Mouse (Mus musculus) granulocyte monocyte progenitor cell, adult 5-6 weeks (primary cell): Measurements from ENCODE around the gene H2-Eb1. TPM values are rescaled to one million over a fixed set of nuclear protein-coding genes. Genes with fewer than 3 reads are reported as not detected.
"Not testable (repeated sequence)": the region's sequence is repeated elsewhere in the genome, so short reads cannot be mapped to it uniquely, and the experiment has no call there.

Experiments used
- ATAC-seq: replicated peaks from 2 replicates; pipeline ENCODE4 v1.8.0; 2016; ENCODE audit warnings: mild to moderate bottlenecking, moderate TSS enrichment, inconsistent platforms; ENCODE audit not compliant: poor library complexity, severe bottlenecking
- total RNA-seq, 2 experiments: library from RNA; stranded (forward) in 1 of 2; stranded (reverse) in 1 of 2; fragments of 200-712, 200-1000 nt in 1 of 2; fragments of >200 nt in 1 of 2; fragmentation: Nextera tagmentation in 1 of 2; gene quantifications; 2 replicates each; pipeline ENCODE4 v1.2.3; 2014 to 2017

H2-Eb1 gene
- total RNA-seq, 2 experiments from 2014 or later, result 2.6 TPM; not detected in 1

GRCm38 (mm10) chr17:34287648-34288047 lies 18.0 kb upstream of the H2-Eb1 start, which contains the start of gene H2-Aa:
H2-Aa (minus strand) TSS chr17:34287823.
- peak; percentile 67 for ATAC-seq

DNA sequence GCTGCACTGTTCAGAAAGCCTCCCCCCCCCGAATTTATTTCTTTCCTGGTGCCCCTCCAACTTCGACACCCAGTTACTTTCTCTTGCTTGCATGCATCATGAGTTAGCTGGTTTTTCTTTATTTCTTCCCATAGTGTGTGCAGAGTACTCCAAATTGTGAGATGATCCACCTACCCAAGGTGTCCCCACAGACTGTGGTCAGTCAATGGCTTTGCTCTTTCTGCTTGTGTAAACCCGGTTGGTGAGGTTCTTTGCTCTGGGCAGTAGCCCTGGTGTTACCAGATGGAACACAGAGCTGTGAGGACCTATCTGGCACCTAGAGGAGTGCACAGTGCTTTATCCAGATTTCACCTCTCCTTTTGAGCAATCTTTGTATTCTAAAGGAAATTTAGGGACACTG lies 17.5 kb upstream of the H2-Eb1 start:
- ATAC-seq, result no peak

DNA sequence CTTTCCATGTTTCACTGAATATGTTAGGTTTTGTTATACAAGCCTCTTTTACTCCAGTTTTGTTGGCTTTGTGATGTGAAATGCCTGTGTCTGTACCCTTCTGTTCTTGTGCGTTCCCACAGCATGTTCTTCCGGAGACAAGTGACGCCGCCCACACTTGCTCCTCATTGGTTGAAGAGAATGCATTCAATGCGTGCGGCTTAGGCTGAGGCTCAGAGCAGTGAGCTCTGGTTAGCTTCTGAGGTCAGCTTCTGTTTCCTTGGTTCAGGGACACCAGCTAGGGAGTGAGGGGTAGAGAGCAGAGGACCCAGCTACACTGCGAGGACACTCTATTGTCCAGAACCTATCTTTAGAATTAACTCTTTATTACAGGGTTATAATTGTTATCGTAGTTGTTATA lies 14.1 kb upstream of the H2-Eb1 start:
- peak; percentile 65 for ATAC-seq

- ATAC-seq, result no peak
Measured at GRCm38 (mm10) chr17:34292570-34292969, 13.1 kb upstream of the H2-Eb1 start.

DNA sequence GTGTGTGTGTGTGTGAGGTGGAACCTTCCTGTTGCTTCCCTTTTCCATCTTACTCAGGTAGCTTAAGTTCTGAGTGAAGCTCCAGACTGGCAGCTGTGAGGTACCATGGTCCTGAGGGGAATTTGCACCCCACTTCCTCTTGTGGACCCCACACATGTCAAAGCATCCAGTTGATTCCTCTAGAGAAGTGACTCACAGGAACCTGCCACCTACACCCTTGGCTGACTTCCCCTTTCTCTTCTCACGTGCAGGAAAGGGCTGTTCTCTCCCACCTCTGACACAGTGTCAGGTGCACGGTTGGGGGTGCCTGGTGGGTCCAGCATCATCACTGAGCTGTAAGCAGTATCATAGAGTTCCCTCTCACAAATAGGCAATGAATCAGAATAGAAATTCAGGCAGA lies 12.1 kb upstream of the H2-Eb1 start:
- peak; percentile 80 for ATAC-seq

- no peak for ATAC-seq
Measured at GRCm38 (mm10) chr17:34294249-34294648, 11.4 kb upstream of the H2-Eb1 start.

GRCm38 (mm10) chr17:34295307-34295706 lies 10.4 kb upstream of the H2-Eb1 start:
- no peak for ATAC-seq

GRCm38 (mm10) chr17:34295891-34296794 lies 9.5 kb upstream of the H2-Eb1 start:
- peak; percentile 62 for ATAC-seq

DNA sequence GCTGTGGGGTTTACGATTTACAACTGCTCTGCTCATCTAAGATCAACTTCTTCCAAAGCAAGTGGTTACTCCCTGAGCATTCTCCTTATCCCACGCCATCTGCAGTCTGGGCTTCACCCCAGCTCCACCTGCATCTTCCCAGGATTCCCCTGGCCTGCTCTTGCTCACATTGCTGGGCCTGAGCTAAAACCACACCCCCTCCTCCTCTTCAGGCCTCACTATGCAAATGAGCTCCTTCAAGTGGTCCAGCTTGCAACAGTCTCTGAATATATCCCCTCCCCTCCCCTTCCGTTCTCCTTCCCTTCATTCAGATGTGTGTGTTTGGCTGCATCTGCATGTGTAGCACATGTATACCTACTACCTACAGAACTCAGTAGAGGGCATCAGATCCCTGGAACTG lies 6.3 kb upstream of the H2-Eb1 start:
- no peak for ATAC-seq

DNA sequence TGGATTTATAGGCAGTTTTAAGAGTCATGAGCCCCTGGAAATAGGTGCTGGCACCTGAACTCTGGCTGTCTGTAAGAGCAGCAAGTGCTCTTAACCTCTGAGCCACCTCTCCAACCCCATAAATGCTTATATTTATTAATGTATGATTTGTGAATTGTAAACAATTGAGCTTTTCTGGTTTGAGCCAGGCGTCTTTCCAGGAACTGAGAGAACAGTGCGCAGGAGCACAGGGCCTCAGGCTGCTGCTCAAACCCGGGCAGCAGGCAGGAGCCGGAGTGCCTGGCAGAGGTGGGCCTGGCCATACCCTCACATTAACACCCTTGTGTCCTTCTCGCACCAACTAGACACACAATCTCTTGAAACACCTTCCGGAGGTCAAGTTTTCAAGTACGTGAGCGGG lies 5.6 kb upstream of the H2-Eb1 start:
- no peak for ATAC-seq

GRCm38 (mm10) chr17:34300691-34301566 lies 4.7 kb upstream of the H2-Eb1 start:
- no peak for ATAC-seq

DNA sequence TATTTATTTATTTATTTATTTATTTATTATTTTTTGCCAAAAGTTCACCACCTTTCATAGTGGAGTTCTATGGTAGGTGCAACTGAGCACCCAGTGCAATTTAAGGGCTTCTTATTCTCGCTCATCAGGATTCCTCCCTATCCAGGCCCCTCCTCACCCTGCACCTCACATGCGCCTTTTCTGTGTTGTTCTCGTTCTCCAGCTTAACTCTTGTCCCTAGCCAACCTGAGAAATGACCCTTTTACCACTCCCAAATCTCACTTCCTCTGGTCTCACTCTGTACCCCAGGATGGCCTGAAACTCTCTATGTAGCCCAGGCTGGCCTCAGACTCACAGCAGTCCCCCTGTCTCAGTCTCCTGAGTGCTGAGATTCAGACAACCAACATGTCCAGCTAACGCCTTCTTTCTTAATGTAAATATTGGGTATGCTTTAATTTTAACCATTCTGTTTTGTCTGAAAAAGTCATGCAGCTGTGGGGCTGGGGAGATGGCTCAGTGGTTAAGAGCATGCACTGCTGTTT lies 3.9 kb upstream of the H2-Eb1 start:
- ATAC-seq, result no peak

DNA sequence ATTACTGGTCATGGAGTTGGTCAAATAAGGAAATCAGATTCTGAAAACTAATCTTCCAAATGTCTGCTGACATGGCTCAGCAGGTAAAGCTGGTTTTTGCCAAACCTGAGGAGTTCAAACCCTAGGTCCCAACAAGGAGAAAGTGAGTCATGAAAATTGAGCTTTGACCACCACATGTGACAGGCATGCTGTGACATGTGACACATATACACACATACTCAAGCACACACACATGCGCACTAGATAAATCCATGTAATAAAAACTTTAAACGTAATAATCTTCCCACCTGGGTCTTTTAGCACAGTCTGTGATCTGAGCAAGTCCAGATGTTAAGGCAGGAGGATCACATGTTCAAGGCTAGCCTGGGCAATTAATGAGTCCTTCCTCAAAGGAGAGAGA lies 1.9 kb upstream of the H2-Eb1 start:
- ATAC-seq, result no peak

DNA sequence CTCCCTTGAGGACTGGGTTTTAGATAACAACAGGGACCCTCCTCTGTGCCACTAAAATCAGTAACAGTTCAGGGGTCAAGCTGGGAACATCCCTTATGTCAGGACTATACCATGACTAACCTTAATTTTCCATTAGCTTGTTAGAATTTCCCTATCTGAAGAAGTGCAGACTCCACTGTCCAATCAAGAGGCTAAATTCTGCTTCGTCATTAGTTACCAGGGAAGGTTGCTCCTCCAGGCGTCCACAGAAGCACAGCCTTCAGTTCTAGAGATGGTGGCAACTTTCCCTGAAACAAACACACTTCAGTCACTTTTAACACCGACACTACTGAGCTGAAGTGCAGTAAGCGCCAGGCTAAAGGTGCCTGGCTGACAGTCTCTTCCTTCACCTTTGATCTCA lies 916 bp upstream of the H2-Eb1 start:
- ATAC-seq, result peak; percentile 75

- no peak for ATAC-seq
Measured at GRCm38 (mm10) chr17:34306407-34306806, 740 bp downstream of the H2-Eb1 start.

GRCm38 (mm10) chr17:34307216-34307615 lies 1.5 kb downstream of the H2-Eb1 start:
- no peak for ATAC-seq

DNA sequence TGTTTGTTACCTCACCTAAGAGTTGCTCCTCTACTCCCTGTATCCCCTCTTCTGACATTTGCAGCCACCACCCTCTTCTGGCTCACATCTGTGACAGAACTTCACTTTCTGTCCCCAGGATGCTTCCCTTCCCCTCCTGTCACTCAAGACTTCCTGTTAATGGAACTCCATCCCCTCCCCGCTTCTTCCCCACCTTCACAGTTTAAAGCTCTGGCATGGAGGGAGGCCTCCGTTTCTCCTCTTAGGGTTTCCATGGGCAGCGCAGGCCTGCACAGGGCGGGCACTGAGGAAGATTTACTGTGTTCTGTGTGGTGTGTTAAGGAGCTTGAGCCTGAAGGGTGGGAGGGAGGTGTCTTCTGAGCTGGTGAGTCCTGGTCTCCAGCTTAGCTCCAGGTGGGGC lies 2.5 kb downstream of the H2-Eb1 start:
- ATAC-seq, result no peak

- ATAC-seq, result no peak
Measured at GRCm38 (mm10) chr17:34309225-34309624, 3.6 kb downstream of the H2-Eb1 start.

- ATAC-seq, result 0 out of 2 replicates have a peak, but pooled peaks have one; percentile 20
Measured at GRCm38 (mm10) chr17:34309683-34310385, 4.2 kb downstream of the H2-Eb1 start.

DNA sequence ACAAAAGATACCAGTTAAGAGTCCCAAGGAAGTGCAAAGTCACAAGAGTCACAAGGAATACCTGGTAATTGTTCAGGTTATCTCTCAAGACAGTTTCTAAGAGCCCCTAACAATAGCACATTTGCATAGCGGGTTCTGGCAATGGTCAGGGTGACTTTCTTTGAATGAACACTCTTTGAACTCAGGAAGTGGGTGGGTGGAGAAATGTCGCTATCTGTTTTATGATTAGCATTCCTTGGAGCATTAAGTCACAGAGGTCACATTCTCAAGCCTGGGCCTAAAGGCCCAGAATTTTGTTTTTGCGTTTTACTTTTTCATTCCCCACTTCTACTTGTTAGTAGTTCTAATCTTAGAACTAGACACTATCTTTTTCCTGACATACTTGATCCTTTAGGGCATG lies 4.9 kb downstream of the H2-Eb1 start:
- not testable (repeated sequence) for ATAC-seq
